Mouse (Mus musculus) embryonic facial prominence, embryonic 14.5 days (tissue): ENCODE data around the gene Plpp1. TPM values are rescaled to one million over a fixed set of nuclear protein-coding genes. Genes with fewer than 3 reads are reported as not detected.

Source experiments
- ATAC-seq: fragments of 200-750 bp; cut with Nextera tagmentation; 2 replicates; pipeline ENCODE4 v1.8.0; 2017; ENCODE audit warnings: low read depth, moderate number of reproducible peaks, moderate TSS enrichment
- DNase-seq: peaks from one replicate; pipeline ENCODE4 v3.0.0-alpha.2; 2015; ENCODE audit warnings: low spot score
- H3K27ac ChIP-seq: fragments of 300-500 bp; sonication (generic); replicated peaks from 2 replicates; pipeline ENCODE4 v1.5.1; 2014; ENCODE audit warnings: low read depth, mild to moderate bottlenecking, low read length, moderate library complexity
- H3K27me3 ChIP-seq: fragments of 300-500 bp; sonication (generic); replicated peaks from 2 replicates; pipeline ENCODE4 v1.6.1; 2014; ENCODE audit warnings: low read length; ENCODE audit not compliant: control insufficient read depth, insufficient read depth
- H3K36me3 ChIP-seq: fragments of 300-500 bp; sonication (generic); 2 replicates; pipeline ENCODE4 v1.6.1; 2014; ENCODE audit warnings: low read length, mixed read lengths; ENCODE audit not compliant: control insufficient read depth, insufficient read depth
- H3K4me1 ChIP-seq: fragments of 300-500 bp; sonication (generic); 2 replicates; pipeline ENCODE4 v1.6.1; 2014; ENCODE audit warnings: antibody characterized with exemption, low read length; ENCODE audit not compliant: control insufficient read depth, insufficient read depth
- H3K4me2 ChIP-seq: fragments of 300-500 bp; sonication (generic); 2 replicates; pipeline ENCODE4 v1.6.1; 2014; ENCODE audit warnings: low read depth, mild to moderate bottlenecking, low read length, moderate library complexity, mixed read lengths
- H3K4me3 ChIP-seq: fragments of 300-500 bp; sonication (generic); 2 replicates; pipeline ENCODE4 v1.5.1; 2014; ENCODE audit warnings: low read depth, mild to moderate bottlenecking, low read length
- H3K9ac ChIP-seq: fragments of 300-500 bp; sonication (generic); 2 replicates; pipeline ENCODE4 v1.6.1; 2014; ENCODE audit warnings: low read depth, mild to moderate bottlenecking, low read length, moderate library complexity, mixed read lengths
- H3K9me3 ChIP-seq: fragments of 300-500 bp; sonication (generic); 2 replicates; pipeline ENCODE4 v1.6.1; 2016; ENCODE audit warnings: low read length; ENCODE audit not compliant: control insufficient read depth
- WGBS: fragments of 180-500 bp; shearing (Covaris S2); extraction: QIAGEN DNeasy Blood & Tissue Kit; methylation state at CpG from one replicate; pipeline ENCODE4 v1.1.7; 2014; 5-methylcytosine and 5-hydroxymethylcytosine counted together
- polyA plus RNA-seq: library from polyadenylated mRNA; unstranded; fragments of >200 nt; fragmentation: Nextera tagmentation; extraction: Ambion mirVana; gene quantifications from 2 replicates; pipeline ENCODE4 v1.2.1, GENCODE M21; 2014

The Plpp1 gene
- polyA plus RNA-seq, 1 experiment from 2014 or later = 64.6 TPM

GRCm38 (mm10) chr13:112785305-112785704 is 15.3 kb upstream of the Plpp1 start:
- WGBS = 46% methylated on average over 7 of the region's 7 CpGs
- Histone ChIP-seq H3K4me3 (no peak overlapping the region), H3K4me2 (no peak overlapping the region), H3K9ac (no peak overlapping the region), H3K36me3 (no peaks in the 10 kb centered on the region), H3K9me3 (no peaks in the 10 kb centered on the region), H3K27me3 (no peaks in the 10 kb centered on the region), H3K27ac (peak overlapping the region; percentile 68), H3K4me1 (no peaks in the 10 kb centered on the region)
- ATAC-seq = no peak
- DNase-seq = peak; percentile 54

- Histone ChIP-seq H3K36me3 (no peaks in the 10 kb centered on the region), H3K9me3 (no peaks in the 10 kb centered on the region), H3K27me3 (no peaks in the 10 kb centered on the region), H3K27ac (no peak overlapping the region), H3K4me3 (no peak overlapping the region), H3K9ac (no peak overlapping the region), H3K4me2 (no peak overlapping the region), H3K4me1 (no peaks in the 10 kb centered on the region)
- WGBS = 74% methylated on average over 3 of the region's 3 CpGs
- no peak for ATAC-seq
- no peak for DNase-seq
Measured at GRCm38 (mm10) chr13:112786142-112786541, 14.4 kb upstream of the Plpp1 start.

DNA sequence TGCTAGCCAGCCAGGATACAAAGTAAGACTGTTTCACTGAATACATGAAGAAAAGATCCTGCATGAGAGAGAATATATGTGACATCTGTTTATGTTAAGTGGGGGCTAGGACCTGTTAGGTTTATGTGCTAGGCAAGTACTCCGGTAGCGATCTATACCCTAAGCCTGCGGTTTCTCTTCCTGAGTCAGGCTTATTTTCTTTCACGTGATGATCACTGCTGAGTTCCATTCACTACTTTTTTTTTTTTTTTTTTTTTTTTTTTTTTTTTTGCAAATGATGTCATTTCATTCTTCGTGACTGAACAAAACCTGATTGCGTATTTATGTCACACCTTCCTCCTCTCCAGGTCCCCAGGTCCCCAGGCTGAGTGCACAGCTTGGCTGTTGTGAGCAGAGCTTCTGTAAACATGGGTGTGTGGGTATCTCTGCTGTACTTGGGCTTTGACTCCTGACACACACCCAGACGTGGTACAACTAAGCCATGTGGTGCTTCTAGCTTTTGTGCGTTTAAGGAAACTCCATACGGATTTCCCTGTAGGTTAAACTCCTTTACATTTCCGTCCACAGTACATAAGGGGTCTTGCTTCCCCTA is 13.6 kb upstream of the Plpp1 start:
- H3K9me3 ChIP-seq = no peaks in the 10 kb centered on the region
- no peak overlapping the region for H3K4me3 ChIP-seq
- no peak for DNase-seq
- ATAC-seq = no peak
- H3K36me3 ChIP-seq = no peaks in the 10 kb centered on the region
- H3K9ac ChIP-seq = no peak overlapping the region
- no peak overlapping the region for H3K27ac ChIP-seq
- no peaks in the 10 kb centered on the region for H3K4me1 ChIP-seq
- no peaks in the 10 kb centered on the region for H3K27me3 ChIP-seq
- whole genome bisulfite sequencing = 69% methylated on average over 10 of the region's 10 CpGs
- H3K4me2 ChIP-seq = no peak overlapping the region

- H3K36me3 ChIP-seq = no peaks in the 10 kb centered on the region
- no peaks in the 10 kb centered on the region for H3K9me3 ChIP-seq
- no peaks in the 10 kb centered on the region for H3K27me3 ChIP-seq
- DNase-seq = no peak
- H3K27ac ChIP-seq = no peak overlapping the region
- WGBS = 75% methylated on average over 5 of the region's 5 CpGs
- no peak overlapping the region for H3K4me2 ChIP-seq
- ATAC-seq = no peak
- no peak overlapping the region for H3K4me3 ChIP-seq
- no peaks in the 10 kb centered on the region for H3K4me1 ChIP-seq
- H3K9ac ChIP-seq = no peak overlapping the region
Measured at GRCm38 (mm10) chr13:112790774-112791173, 9.8 kb upstream of the Plpp1 start.

DNA sequence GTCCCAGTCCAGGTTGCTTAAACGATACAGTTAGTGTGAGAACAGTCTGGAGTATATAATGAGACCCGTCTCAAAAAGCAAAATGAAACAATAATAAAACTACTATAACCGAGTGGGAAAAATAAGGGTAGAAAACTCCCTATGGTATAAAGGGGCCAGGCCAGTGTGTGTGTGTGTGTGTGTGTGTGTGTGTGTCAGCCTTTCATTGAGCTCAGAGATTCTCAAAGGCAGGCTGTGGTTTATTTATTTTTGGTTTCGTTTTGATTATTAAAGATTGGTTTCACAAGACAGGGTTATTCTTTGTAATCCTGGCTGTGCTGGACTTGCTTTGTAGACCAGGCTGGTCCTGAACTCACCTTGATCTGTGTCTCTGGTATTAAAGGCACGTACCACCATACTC is 8.7 kb upstream of the Plpp1 start:
- Histone ChIP-seq H3K9me3 (no peaks in the 10 kb centered on the region), H3K4me3 (no peak overlapping the region), H3K27me3 (no peaks in the 10 kb centered on the region), H3K4me1 (no peaks in the 10 kb centered on the region), H3K9ac (no peak overlapping the region), H3K27ac (no peak overlapping the region), H3K36me3 (no peaks in the 10 kb centered on the region), H3K4me2 (no peak overlapping the region)
- ATAC-seq (no peak), DNase-seq (no peak)
- 77% methylated on average over 5 of the region's 5 CpGs for WGBS

- Histone ChIP-seq H3K4me1 (no peaks in the 10 kb centered on the region), H3K36me3 (no peaks in the 10 kb centered on the region), H3K4me2 (no peak overlapping the region), H3K9ac (no peak overlapping the region), H3K9me3 (no peaks in the 10 kb centered on the region), H3K27me3 (no peaks in the 10 kb centered on the region), H3K27ac (no peak overlapping the region), H3K4me3 (no peak overlapping the region)
- 89% methylated on average over 9 of the region's 9 CpGs for WGBS
- DNase-seq = no peak
- no peak for ATAC-seq
Measured at GRCm38 (mm10) chr13:112798243-112798952, 2.2 kb upstream of the Plpp1 start.

GRCm38 (mm10) chr13:112798953-112799305 is 1.7 kb upstream of the Plpp1 start:
- Histone ChIP-seq H3K36me3 (no peaks in the 10 kb centered on the region), H3K9me3 (no peaks in the 10 kb centered on the region), H3K27me3 (no peaks in the 10 kb centered on the region), H3K4me3 (no peak overlapping the region), H3K4me2 (no peak overlapping the region), H3K4me1 (no peaks in the 10 kb centered on the region), H3K27ac (no peak overlapping the region), H3K9ac (no peak overlapping the region)
- WGBS = 89% methylated on average over 9 of the region's 9 CpGs
- ATAC-seq (no peak), DNase-seq (no peak)

DNA sequence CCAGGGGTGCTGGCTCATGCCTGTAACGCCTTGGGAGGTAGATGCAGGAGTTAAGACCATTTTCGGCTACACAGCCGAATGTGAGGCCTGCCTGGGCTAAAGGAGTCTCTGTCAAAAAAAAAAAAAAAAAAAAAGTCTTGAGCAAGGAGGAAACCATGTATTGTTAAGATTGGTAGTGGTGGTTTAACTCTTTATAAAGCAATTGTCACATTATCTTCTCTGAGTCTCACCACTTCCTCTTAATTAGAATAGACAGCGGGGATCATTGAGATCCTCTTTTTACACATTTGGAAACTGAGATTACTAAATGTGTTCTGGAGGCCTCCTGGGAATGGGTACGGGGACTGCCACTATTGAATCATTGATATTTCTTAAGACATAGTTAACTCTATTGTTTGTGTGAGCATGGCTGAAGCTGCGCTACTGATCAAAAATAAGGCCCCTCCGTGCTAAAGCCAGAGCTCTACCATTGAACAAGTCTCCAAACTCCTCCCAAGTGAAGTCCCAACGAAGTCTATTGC is 811 bp upstream of the Plpp1 start:
- no peaks in the 10 kb centered on the region for H3K4me1 ChIP-seq
- 73% methylated on average over 8 of the region's 8 CpGs for WGBS
- H3K4me3 ChIP-seq = no peak overlapping the region
- H3K27me3 ChIP-seq = no peaks in the 10 kb centered on the region
- no peak overlapping the region for H3K9ac ChIP-seq
- H3K27ac ChIP-seq = 0 out of 2 replicates have a peak overlapping the region, but pooled peaks have one; percentile 25
- H3K9me3 ChIP-seq = no peaks in the 10 kb centered on the region
- no peaks in the 10 kb centered on the region for H3K36me3 ChIP-seq
- no peak for DNase-seq
- peak overlapping the region; percentile 89; the same call in 1 of the 2 replicates for H3K4me2 ChIP-seq
- ATAC-seq = no peak
